Mouse (Mus musculus): Measurements from ENCODE around the gene Gm12569. TPM values are rescaled to one million over a fixed set of nuclear protein-coding genes. Genes with fewer than 3 reads are reported as not detected.

Gm12569 gene
- not detected for total RNA-seq (2023)

DNA sequence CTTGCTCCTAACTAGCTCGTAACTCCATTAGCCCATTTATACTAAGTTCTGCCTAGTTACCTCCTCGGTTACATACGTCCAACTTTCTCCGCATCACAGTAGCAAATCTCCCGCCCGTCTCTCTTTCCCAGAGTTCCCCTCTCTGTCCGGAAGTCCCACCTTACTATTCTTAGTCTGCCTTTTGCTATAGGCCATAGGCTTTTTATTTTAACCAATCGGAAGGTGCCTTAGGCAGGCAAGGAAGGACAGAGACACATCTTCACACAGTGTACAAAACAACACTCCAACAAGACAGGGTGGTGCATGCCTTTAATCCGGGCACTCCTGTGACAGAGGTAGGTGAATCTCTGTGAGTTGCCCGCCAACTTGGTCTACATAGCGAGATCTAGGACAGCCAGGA is at the start of gene Gm12569:
Gene Gm12569, plus strand, starts transcription at position 166 of the 400 bp plus-strand sequence.

GRCm38 (mm10) chr11:51261680-51262219 is 41.5 kb downstream of the Gm12569 start, which contains the start of gene Clk4:
Clk4 (plus strand) TSS chr11:51261730.

GRCm38 (mm10) chr11:51262342-51263285 is 42.3 kb downstream of the Gm12569 start, which contains the start of gene BC049762:
BC049762 (minus strand) TSS chr11:51263046.

Other genes with a start within 250 kb of the Gm12569 start
- gene Olfr1377, start 238.5 kb upstream of the Gm12569 start, total RNA-seq (2023), result not detected
- gene Olfr51, start 216.9 kb upstream of the Gm12569 start, total RNA-seq (2023), result not detected
- gene Olfr54, start 206.2 kb upstream of the Gm12569 start, total RNA-seq (2023), result not detected
- not detected for gene Olfr1375, start 172.4 kb upstream of the Gm12569 start, total RNA-seq (2023)
- not detected for gene Zfp354a, start 161.2 kb upstream of the Gm12569 start, total RNA-seq (2023)
- gene Clk4, start 41.3 kb downstream of the Gm12569 start, total RNA-seq (2023), result 274 TPM
- 1.6 TPM for gene BC049762, start 42.6 kb downstream of the Gm12569 start, total RNA-seq (2023)
- gene Col23a1, start 69.4 kb downstream of the Gm12569 start, total RNA-seq (2023), result 2.4 TPM